Mouse (Mus musculus) limb, embryonic 13.5 days (tissue): Measurements from ENCODE around the gene Rbfox1. TPM values are rescaled to one million over a fixed set of nuclear protein-coding genes. Genes with fewer than 3 reads are reported as not detected.

Experiments used
- ATAC-seq: fragments of 200-750 bp; cut with Nextera tagmentation; 2 replicates; pipeline ENCODE4 v1.8.0; 2017; ENCODE audit warnings: low read depth, moderate number of reproducible peaks, moderate TSS enrichment; ENCODE audit not compliant: low FRiP score
- H3K27ac ChIP-seq: fragments of 300-500 bp; sonication (generic); 2 replicates; pipeline ENCODE4 v1.5.1; 2015; ENCODE audit warnings: inconsistent platforms, mild to moderate bottlenecking, moderate library complexity
- H3K27me3 ChIP-seq: fragments of 300-500 bp; sonication (generic); 2 replicates; pipeline ENCODE4 v1.6.1; 2015; ENCODE audit warnings: mild to moderate bottlenecking, inconsistent platforms
- H3K36me3 ChIP-seq: fragments of 300-500 bp; sonication (generic); 2 replicates; pipeline ENCODE4 v1.6.1; 2015; ENCODE audit warnings: inconsistent platforms, mild to moderate bottlenecking, moderate library complexity
- H3K4me1 ChIP-seq: fragments of 300-500 bp; sonication (generic); 2 replicates; pipeline ENCODE4 v1.6.1; 2015; ENCODE audit warnings: inconsistent platforms
- H3K4me2 ChIP-seq: fragments of 300-500 bp; sonication (generic); replicated peaks from 2 replicates; pipeline ENCODE4 v1.6.1; 2015; ENCODE audit warnings: inconsistent platforms, mild to moderate bottlenecking, moderate library complexity
- H3K4me3 ChIP-seq: fragments of 300-500 bp; sonication (generic); 2 replicates; pipeline ENCODE4 v1.5.1; 2015; ENCODE audit warnings: moderate library complexity, mild to moderate bottlenecking, inconsistent platforms
- H3K9ac ChIP-seq: fragments of 300-500 bp; sonication (generic); 2 replicates; pipeline ENCODE4 v1.6.1; 2015; ENCODE audit warnings: mild to moderate bottlenecking, inconsistent platforms
- H3K9me3 ChIP-seq: fragments of 300-500 bp; sonication (generic); 2 replicates; pipeline ENCODE4 v1.6.1; 2016; ENCODE audit warnings: inconsistent platforms
- WGBS: fragments of 180-500 bp; shearing (Covaris S2); methylation state at CpG from one replicate; pipeline ENCODE4 v1.1.7; 2015; 5-methylcytosine and 5-hydroxymethylcytosine counted together
- polyA plus RNA-seq: library from polyadenylated mRNA; unstranded; fragments of >200 nt; fragmentation: Nextera tagmentation; extraction: Ambion mirVana; gene quantifications from 2 replicates; pipeline ENCODE4 v1.2.1, GENCODE M21; 2015

The Rbfox1 gene
- polyA plus RNA-seq, 1 experiment from 2014 or later = 4.1 TPM

DNA sequence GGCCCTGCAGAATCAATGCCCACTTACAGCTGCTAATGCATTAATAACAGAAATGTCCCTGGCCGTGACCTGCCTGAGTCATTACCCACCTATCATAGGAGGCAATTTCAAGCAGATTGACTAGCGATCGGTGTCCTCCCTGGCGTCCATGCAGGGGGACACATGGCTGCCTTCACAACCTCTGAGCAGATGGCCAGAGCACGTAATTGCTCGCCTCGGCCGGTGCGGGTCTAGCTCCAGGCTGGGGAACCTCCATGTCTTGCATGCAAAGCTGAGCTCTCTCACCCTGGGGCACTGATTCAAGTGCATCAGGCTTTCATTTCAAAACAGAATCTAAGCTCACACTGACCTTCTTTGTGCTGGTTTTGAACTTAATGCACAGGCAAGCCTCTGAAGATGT lies 295.7 kb downstream of the Rbfox1 start:
- no peaks in the 10 kb centered on the region for H3K9me3 ChIP-seq
- H3K4me3 ChIP-seq = no peak overlapping the region
- H3K27me3 ChIP-seq = no peaks in the 10 kb centered on the region
- H3K27ac ChIP-seq = no peak overlapping the region
- no peaks in the 10 kb centered on the region for H3K36me3 ChIP-seq
- WGBS = 83% methylated on average over 9 of the region's 9 CpGs
- no peak overlapping the region for H3K9ac ChIP-seq
- no peak overlapping the region for H3K4me2 ChIP-seq
- no peak for ATAC-seq
- no peaks in the 10 kb centered on the region for H3K4me1 ChIP-seq

DNA sequence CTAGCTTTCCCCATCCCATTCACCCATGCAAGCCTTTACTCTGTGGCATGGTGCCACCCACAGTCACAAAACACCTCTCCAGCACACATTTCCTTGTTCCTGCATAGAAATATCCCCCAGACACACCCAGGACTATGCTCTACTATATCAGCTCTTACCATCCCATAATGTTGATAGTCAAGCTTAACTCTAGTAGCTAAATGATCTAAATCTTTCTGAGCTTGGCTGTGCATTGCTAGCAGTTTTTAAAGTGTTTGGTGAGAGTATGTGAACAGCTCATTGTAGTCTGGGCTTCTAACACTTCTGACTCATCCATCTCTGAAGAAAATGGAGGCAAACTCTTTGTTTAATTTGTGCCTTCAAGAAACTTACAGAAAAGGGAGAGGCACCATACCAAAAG lies 297.2 kb downstream of the Rbfox1 start:
- no peaks in the 10 kb centered on the region for H3K4me1 ChIP-seq
- no peaks in the 10 kb centered on the region for H3K9me3 ChIP-seq
- no peak overlapping the region for H3K4me3 ChIP-seq
- H3K36me3 ChIP-seq = no peaks in the 10 kb centered on the region
- H3K27ac ChIP-seq = no peak overlapping the region
- no peak for ATAC-seq
- H3K9ac ChIP-seq = no peak overlapping the region
- no peaks in the 10 kb centered on the region for H3K27me3 ChIP-seq
- H3K4me2 ChIP-seq = no peak overlapping the region

DNA sequence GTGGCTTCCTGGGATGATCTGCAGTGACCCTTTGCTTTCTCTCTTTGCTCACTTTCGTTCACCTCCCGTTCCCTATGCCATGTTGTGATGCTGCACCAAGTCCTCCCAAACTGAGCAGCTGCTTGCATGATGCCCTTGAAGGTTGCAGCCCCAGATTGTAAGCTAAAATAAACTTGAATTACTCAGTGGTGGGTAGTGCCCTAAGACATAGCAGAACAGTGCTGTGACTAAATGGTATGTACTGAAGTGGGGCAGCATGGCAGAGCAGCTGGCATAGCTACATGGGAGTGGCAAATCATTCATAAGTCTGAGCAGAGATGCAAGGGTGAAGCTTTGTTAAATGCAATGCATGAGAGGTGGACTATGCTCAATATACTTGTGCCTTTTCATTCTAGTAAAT lies 307.2 kb downstream of the Rbfox1 start:
- Histone ChIP-seq H3K4me3 (no peak overlapping the region), H3K9ac (no peak overlapping the region), H3K9me3 (no peaks in the 10 kb centered on the region), H3K36me3 (no peaks in the 10 kb centered on the region), H3K27ac (no peak overlapping the region), H3K4me1 (no peaks in the 10 kb centered on the region), H3K27me3 (no peaks in the 10 kb centered on the region), H3K4me2 (no peak overlapping the region)
- WGBS = 77% methylated on average over 2 of the region's 2 CpGs
- no peak for ATAC-seq

DNA sequence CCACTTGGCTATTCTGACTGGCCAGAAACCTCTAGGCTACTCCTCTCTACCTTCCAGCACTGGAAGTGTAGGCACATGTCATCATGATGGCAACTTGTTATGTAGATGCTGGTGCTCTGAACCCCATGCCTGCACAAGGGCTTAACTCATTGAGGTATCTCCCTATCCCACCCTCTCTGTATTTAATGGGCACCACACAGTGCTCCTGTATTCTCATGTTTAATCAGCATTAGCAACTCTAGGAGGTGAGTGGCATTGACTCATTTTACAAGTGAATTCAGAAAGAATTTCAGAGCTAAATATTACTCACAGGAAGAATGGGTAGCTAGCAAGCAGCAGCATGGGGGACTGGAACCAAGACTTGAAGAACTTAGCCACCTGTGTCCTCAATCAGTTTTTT lies 321.3 kb downstream of the Rbfox1 start:
- no peak overlapping the region for H3K4me3 ChIP-seq
- no peak overlapping the region for H3K9ac ChIP-seq
- no peaks in the 10 kb centered on the region for H3K4me1 ChIP-seq
- no peaks in the 10 kb centered on the region for H3K9me3 ChIP-seq
- H3K4me2 ChIP-seq = no peak overlapping the region
- no peak overlapping the region for H3K27ac ChIP-seq
- no peaks in the 10 kb centered on the region for H3K36me3 ChIP-seq
- no peaks in the 10 kb centered on the region for H3K27me3 ChIP-seq
- no peak for ATAC-seq

DNA sequence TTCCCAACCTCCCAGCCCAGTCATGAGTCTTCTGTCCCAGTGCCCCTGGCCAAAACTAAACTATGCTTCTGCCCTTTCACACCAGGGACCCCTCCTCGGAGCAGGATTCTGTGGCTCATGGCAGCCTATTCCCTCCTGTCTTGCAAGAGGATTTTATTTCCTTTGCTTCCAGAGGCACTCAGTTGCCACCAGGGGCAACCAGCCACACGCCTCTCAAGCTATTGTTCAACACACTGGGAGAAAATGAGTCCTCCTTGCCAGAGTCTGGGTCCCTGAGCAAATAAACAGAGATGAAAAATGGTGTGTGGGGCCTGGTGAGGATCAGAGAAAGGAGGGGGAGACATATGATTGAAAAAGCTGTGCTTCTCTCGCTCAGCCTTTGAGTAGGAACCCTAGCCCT lies 327.8 kb downstream of the Rbfox1 start:
- Histone ChIP-seq H3K9ac (no peak overlapping the region), H3K4me2 (no peak overlapping the region), H3K27ac (no peak overlapping the region), H3K36me3 (no peaks in the 10 kb centered on the region), H3K4me1 (no peaks in the 10 kb centered on the region), H3K4me3 (no peak overlapping the region), H3K27me3 (no peaks in the 10 kb centered on the region), H3K9me3 (no peaks in the 10 kb centered on the region)
- 41% methylated on average over 3 of the region's 3 CpGs for WGBS
- no peak for ATAC-seq

GRCm38 (mm10) chr16:6227449-6227848 lies 342.3 kb downstream of the Rbfox1 start:
- WGBS = 69% methylated on average over 6 of the region's 6 CpGs
- H3K36me3 ChIP-seq = no peaks in the 10 kb centered on the region
- no peak overlapping the region for H3K9ac ChIP-seq
- H3K27ac ChIP-seq = no peak overlapping the region
- H3K4me2 ChIP-seq = no peak overlapping the region
- no peaks in the 10 kb centered on the region for H3K4me1 ChIP-seq
- H3K4me3 ChIP-seq = no peak overlapping the region
- no peaks in the 10 kb centered on the region for H3K9me3 ChIP-seq
- no peaks in the 10 kb centered on the region for H3K27me3 ChIP-seq
- no peak for ATAC-seq

GRCm38 (mm10) chr16:6232966-6233365 lies 347.8 kb downstream of the Rbfox1 start:
- Histone ChIP-seq H3K36me3 (no peaks in the 10 kb centered on the region), H3K9ac (no peak overlapping the region), H3K27me3 (no peaks in the 10 kb centered on the region), H3K4me3 (no peak overlapping the region), H3K9me3 (no peaks in the 10 kb centered on the region), H3K4me1 (no peaks in the 10 kb centered on the region), H3K4me2 (no peak overlapping the region), H3K27ac (no peak overlapping the region)
- ATAC-seq = no peak
- 89% methylated on average over 2 of the region's 2 CpGs for WGBS

- ATAC-seq = no peak
- Histone ChIP-seq H3K4me3 (no peak overlapping the region), H3K36me3 (no peaks in the 10 kb centered on the region), H3K9ac (no peak overlapping the region), H3K27ac (no peak overlapping the region), H3K27me3 (no peaks in the 10 kb centered on the region), H3K4me2 (no peak overlapping the region), H3K9me3 (no peaks in the 10 kb centered on the region), H3K4me1 (no peaks in the 10 kb centered on the region)
- WGBS = 84% methylated on average over 4 of the region's 4 CpGs
Measured at GRCm38 (mm10) chr16:6241393-6241792, 356.2 kb downstream of the Rbfox1 start.

DNA sequence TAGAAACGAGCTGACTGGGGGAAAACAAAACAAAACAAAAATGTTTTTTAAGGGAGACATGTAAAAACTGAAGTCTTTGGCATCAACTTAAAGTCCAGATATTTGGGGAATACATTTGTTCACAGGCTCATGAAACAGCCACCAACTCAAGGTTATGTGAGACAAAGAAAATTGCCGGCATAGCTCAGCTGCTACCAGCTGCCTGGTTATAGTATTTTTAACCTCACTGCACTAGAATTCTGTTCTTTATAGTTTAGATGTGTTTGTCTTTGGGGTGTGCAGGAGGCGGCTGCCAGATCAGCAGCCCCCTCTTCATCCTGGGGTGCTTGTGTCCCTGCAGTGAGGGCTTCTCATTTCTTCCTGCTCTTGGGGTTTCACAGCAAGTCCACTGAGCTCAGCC lies 357.3 kb downstream of the Rbfox1 start:
- WGBS = 71% methylated on average over 3 of the region's 3 CpGs
- Histone ChIP-seq H3K27ac (no peak overlapping the region), H3K9me3 (no peaks in the 10 kb centered on the region), H3K4me3 (no peak overlapping the region), H3K4me2 (no peak overlapping the region), H3K27me3 (no peaks in the 10 kb centered on the region), H3K36me3 (no peaks in the 10 kb centered on the region), H3K9ac (no peak overlapping the region), H3K4me1 (no peaks in the 10 kb centered on the region)
- ATAC-seq = no peak

DNA sequence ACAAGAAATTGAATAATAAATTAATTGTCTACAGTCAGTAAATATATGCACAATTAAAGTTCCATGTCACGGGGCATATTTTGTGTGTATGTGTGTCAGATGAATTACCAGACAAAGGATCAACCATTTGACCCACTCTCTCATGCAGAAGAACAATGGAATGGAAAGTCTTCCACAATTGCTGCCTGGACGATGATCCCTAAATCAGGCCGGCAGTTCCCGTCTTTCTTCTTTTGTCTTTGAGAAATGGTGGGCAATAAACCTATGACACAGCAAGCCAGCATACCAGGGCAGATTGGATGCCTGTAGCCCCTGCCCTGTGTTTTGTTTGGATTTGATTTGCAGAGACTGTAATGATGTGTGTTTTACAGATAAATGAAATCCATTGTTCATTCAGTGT lies 362.4 kb downstream of the Rbfox1 start:
- no peaks in the 10 kb centered on the region for H3K9me3 ChIP-seq
- H3K36me3 ChIP-seq = no peaks in the 10 kb centered on the region
- ATAC-seq = no peak
- WGBS = 68% methylated on average over 4 of the region's 4 CpGs
- H3K4me1 ChIP-seq = no peaks in the 10 kb centered on the region
- H3K4me2 ChIP-seq = no peak overlapping the region
- no peaks in the 10 kb centered on the region for H3K27me3 ChIP-seq
- H3K4me3 ChIP-seq = no peak overlapping the region
- H3K9ac ChIP-seq = no peak overlapping the region
- no peak overlapping the region for H3K27ac ChIP-seq

DNA sequence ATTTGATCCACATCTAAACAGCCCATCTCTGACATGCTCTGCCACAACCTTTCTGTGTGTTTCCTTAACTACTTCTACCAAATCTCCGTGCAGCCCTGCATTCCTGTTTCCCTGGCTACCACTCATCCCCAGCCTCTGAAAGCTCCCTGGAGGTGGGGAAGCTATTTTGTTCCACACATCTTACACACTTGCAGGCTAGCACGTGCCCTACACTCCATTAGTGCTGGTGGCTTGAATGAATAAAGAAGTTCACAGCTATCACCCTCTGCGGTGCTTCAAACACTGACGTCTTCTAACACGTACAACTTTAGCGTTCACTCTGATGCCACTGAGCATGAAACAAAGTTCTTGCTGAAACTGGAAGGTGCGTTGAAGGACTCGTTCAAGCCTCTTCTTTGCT lies 379.4 kb downstream of the Rbfox1 start:
- Histone ChIP-seq H3K36me3 (no peaks in the 10 kb centered on the region), H3K4me1 (no peaks in the 10 kb centered on the region), H3K9me3 (no peaks in the 10 kb centered on the region), H3K4me2 (no peak overlapping the region), H3K27ac (no peak overlapping the region), H3K27me3 (no peaks in the 10 kb centered on the region), H3K9ac (no peak overlapping the region), H3K4me3 (no peak overlapping the region)
- WGBS = 83% methylated on average over 8 of the region's 8 CpGs
- no peak for ATAC-seq

GRCm38 (mm10) chr16:6265610-6266009 lies 380.5 kb downstream of the Rbfox1 start:
- no peaks in the 10 kb centered on the region for H3K27me3 ChIP-seq
- no peak for ATAC-seq
- no peak overlapping the region for H3K4me2 ChIP-seq
- 74% methylated on average over 3 of the region's 3 CpGs for WGBS
- no peak overlapping the region for H3K4me3 ChIP-seq
- no peaks in the 10 kb centered on the region for H3K4me1 ChIP-seq
- H3K27ac ChIP-seq = no peak overlapping the region
- H3K9ac ChIP-seq = no peak overlapping the region
- H3K36me3 ChIP-seq = no peaks in the 10 kb centered on the region
- H3K9me3 ChIP-seq = no peaks in the 10 kb centered on the region

GRCm38 (mm10) chr16:6271596-6272370 lies 386.6 kb downstream of the Rbfox1 start:
- Histone ChIP-seq H3K9me3 (no peaks in the 10 kb centered on the region), H3K4me2 (no peak overlapping the region), H3K27ac (no peak overlapping the region), H3K27me3 (no peaks in the 10 kb centered on the region), H3K4me3 (no peak overlapping the region), H3K36me3 (no peaks in the 10 kb centered on the region), H3K9ac (no peak overlapping the region), H3K4me1 (no peaks in the 10 kb centered on the region)
- WGBS = 77% methylated on average over 7 of the region's 7 CpGs
- no peak for ATAC-seq
